Mouse (Mus musculus): ENCODE data around the gene Lrfn1. TPM values are rescaled to one million over a fixed set of nuclear protein-coding genes. Genes with fewer than 3 reads are reported as not detected.

Lrfn1 gene
- polyA plus RNA-seq, 1 experiment from 2014 or later, result 0.96 TPM

DNA sequence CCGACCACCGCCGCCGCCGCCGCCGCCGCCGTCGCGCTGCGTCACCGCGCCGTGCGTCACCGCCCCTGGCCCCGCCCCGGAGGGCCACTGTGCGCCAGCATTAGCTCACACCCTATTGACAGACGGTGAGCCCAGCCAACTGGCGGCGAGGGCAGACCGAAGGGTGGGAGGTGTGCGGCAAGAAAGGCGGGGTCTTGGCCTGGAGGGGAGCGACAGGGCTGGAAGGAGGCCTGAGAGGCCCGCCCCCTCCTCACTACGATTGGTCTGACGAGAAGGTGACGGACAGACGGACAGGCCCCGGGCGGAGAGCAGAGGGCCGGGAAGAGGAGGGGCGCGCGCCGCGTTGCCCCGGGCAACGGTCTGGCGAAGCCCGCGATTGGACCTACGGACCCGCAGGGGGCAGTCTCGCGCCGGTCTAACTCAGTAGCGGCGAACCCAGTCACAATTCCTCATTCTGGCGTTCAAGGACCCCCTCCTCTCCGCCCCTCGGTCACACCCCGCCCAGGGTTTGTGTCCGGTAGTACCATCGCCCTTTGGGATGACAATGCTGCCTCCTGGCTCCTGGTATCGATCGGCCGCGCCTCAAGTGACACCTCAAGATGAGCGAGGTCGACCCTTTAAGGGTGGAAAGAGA, 15.4 kb upstream of the Lrfn1 start:
- under 1% methylated on average over 49 of the region's 64 CpGs for WGBS
- Histone ChIP-seq H3K4me2 (replicated peaks; ENCODE audit: low read depth) (peak overlapping the region; percentile 72), H3K4me3 (ENCODE audit: low read depth, low read length) (peak overlapping the region; percentile 79), H3K9me3 (ENCODE audit: control insufficient read depth, low read length) (no peaks in the 10 kb centered on the region), H3K27me3 (ENCODE audit: control insufficient read depth, insufficient read depth, low read length) (no peaks in the 10 kb centered on the region), H3K4me1 (replicated peaks; ENCODE audit: control insufficient read depth, insufficient read depth) (no peaks in the 10 kb centered on the region; the same call in 1 of the 2 replicates), H3K9ac (ENCODE audit: low read length) (peak overlapping the region; percentile 95), H3K27ac (replicated peaks) (peak overlapping the region; percentile 89), H3K36me3 (ENCODE audit: control insufficient read depth, insufficient read depth, low read length) (no peaks in the 10 kb centered on the region; the same call in 1 of the 2 replicates)
- no peak for TF ChIP-seq EP300 (optimal IDR thresholded peaks at IDR 0.05)
- TF ChIP-seq CTCF (IDR thresholded peaks at IDR 0.05; ENCODE audit: low read depth), result peak; percentile 82
- peak; percentile 98 for ATAC-seq (ENCODE audit: low FRiP score, low TSS enrichment)
- DNase-seq (ENCODE audit: low spot score), result peak; percentile 100

DNA sequence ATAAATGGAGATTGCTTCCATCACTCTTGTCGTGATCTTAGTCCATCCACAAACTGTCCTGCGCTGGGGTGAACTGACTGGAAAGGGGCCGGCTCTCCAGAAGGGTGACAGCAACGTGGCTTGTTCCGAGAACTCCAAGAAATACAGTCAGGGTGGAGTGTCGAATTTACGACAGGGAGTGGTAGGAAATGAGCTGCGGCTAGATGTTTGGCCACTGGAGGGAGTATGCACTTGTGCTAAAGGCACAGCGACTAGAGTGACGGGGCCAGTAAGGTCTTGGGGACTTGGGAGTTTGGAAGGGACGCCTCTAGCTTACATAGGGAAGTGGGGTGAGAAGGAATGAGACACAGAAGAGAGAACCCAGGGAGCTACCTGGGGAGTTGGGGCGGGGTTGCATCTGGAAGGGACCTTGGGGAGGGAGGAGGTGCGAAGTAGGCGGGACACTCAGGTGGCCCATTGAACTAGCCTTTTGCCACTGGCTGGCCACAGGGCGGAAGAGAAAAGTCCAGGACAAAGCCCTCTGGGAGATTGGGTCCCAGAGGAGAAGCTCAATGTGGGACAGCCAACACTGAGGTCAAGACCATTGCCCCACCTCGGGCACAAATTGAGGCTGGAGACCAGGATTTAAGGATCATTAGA, 14.7 kb upstream of the Lrfn1 start, which contains the start of gene Gmfg:
Gmfg (plus strand) TSS at position 516 of the 639 bp plus-strand sequence.
- Histone ChIP-seq H3K9ac (ENCODE audit: low read length) (peak within 1 kb of the TSS; percentile 65), H3K9me3 (ENCODE audit: control insufficient read depth, low read length) (no peaks in the 10 kb centered on the region), H3K4me1 (replicated peaks; ENCODE audit: control insufficient read depth, insufficient read depth) (no peaks in the 10 kb centered on the region; the same call in 1 of the 2 replicates), H3K27ac (replicated peaks) (peak within 1 kb of the TSS; percentile 89), H3K27me3 (ENCODE audit: control insufficient read depth, insufficient read depth, low read length) (no peaks in the 10 kb centered on the region), H3K36me3 (ENCODE audit: control insufficient read depth, insufficient read depth, low read length) (no peaks in the 10 kb centered on the region; the same call in 1 of the 2 replicates), H3K4me2 (replicated peaks; ENCODE audit: low read depth) (peak within 1 kb of the TSS; percentile 72), H3K4me3 (ENCODE audit: low read depth, low read length) (peak within 1 kb of the TSS; percentile 63)
- TF ChIP-seq EP300 (optimal IDR thresholded peaks at IDR 0.05) (no peak), CTCF (IDR thresholded peaks at IDR 0.05; ENCODE audit: low read depth) (peak; percentile 89)
- WGBS, result 3% methylated on average over 16 of the region's 16 CpGs
- DNase-seq (ENCODE audit: low spot score), result peak; percentile 87
- peak; percentile 65 for ATAC-seq (ENCODE audit: low FRiP score, low TSS enrichment)

DNA sequence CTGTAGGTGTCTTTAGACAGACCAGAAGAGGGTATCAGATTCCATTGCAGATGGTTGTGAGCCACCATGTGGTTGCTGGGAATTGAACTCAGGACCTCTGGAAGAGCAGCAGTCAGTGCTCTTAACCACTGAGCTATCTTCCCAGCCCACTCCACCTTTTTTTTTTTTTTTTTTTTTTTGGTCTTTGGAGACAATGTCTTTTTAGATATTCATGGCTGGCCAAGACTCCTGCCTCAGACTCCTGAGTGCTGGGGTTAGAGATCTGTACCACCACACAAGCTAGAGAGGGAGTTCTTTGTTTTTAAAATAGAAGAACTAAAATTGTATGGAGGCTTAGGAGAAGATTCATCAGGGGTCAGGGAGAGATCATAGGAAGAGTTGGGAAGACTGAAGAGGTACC, 13.8 kb upstream of the Lrfn1 start:
- TF ChIP-seq EP300 (optimal IDR thresholded peaks at IDR 0.05) (no peak), CTCF (IDR thresholded peaks at IDR 0.05; ENCODE audit: low read depth) (no peak)

DNA sequence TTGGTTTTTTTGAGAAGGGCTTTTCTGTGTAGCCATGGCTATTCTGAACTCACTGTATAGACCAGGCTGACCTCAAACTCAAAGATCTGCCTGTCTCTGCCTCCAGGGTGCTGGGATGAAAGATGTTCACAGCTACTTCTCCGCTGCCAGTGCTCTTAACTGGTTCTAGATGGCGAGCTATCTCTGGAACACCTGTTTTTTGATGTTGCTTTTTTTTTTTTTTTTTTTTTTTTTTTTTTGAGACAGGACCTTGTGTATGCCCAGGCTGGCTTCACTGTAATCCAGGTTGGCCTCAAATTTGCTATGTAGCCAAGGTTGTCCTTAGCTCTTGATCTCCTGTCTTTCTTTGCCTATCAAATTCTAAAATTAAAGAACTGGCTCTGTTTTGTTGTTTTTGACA, 13.0 kb upstream of the Lrfn1 start:
- 91% methylated on average over 2 of the region's 2 CpGs for WGBS
- Histone ChIP-seq H3K27ac (replicated peaks) (no peak overlapping the region), H3K4me1 (replicated peaks; ENCODE audit: control insufficient read depth, insufficient read depth) (no peaks in the 10 kb centered on the region; the same call in 1 of the 2 replicates), H3K4me3 (ENCODE audit: low read depth, low read length) (no peak overlapping the region), H3K27me3 (ENCODE audit: control insufficient read depth, insufficient read depth, low read length) (no peaks in the 10 kb centered on the region), H3K9me3 (ENCODE audit: control insufficient read depth, low read length) (no peaks in the 10 kb centered on the region), H3K36me3 (ENCODE audit: control insufficient read depth, insufficient read depth, low read length) (no peaks in the 10 kb centered on the region), H3K9ac (ENCODE audit: low read length) (no peak overlapping the region), H3K4me2 (replicated peaks; ENCODE audit: low read depth) (no peak overlapping the region)
- DNase-seq (ENCODE audit: low spot score) (no peak), ATAC-seq (ENCODE audit: low FRiP score, low TSS enrichment) (no peak)
- TF ChIP-seq CTCF (IDR thresholded peaks at IDR 0.05; ENCODE audit: low read depth) (no peak), EP300 (optimal IDR thresholded peaks at IDR 0.05) (no peak)

More for the DNA sequence above, 13.8 kb upstream of the Lrfn1 start:
- no peak for DNase-seq (ENCODE audit: low spot score)
- Histone ChIP-seq H3K27ac (replicated peaks) (no peak overlapping the region), H3K9ac (ENCODE audit: low read length) (no peak overlapping the region), H3K36me3 (ENCODE audit: control insufficient read depth, insufficient read depth, low read length) (no peaks in the 10 kb centered on the region), H3K4me3 (ENCODE audit: low read depth, low read length) (no peak overlapping the region), H3K4me1 (replicated peaks; ENCODE audit: control insufficient read depth, insufficient read depth) (no peaks in the 10 kb centered on the region; the same call in 1 of the 2 replicates), H3K27me3 (ENCODE audit: control insufficient read depth, insufficient read depth, low read length) (no peaks in the 10 kb centered on the region), H3K4me2 (replicated peaks; ENCODE audit: low read depth) (no peak overlapping the region), H3K9me3 (ENCODE audit: control insufficient read depth, low read length) (no peaks in the 10 kb centered on the region)
- no peak for ATAC-seq (ENCODE audit: low FRiP score, low TSS enrichment)

DNA sequence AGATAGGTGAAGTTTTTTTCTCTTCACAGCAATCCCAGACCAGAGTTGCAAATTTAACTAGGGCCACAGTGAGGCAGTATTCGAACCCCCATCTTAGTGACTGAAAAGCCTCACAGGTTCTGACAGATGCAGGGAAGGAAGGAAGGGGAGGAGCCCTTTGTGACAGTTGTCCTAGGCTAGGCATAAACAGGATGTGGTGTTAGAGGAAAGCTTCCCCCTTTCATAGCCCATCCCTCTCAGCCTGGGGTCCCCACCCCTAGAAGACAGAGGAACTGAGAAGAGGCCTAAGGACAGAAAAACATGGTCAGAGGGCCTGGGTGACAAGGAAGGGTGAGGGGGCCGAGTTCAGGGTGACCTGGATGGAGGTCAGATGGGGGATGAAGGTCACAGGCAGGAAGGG, 11.0 kb upstream of the Lrfn1 start:
- no peaks in the 10 kb centered on the region for H3K36me3 ChIP-seq (ENCODE audit: control insufficient read depth, insufficient read depth, low read length)
- H3K9me3 ChIP-seq (ENCODE audit: control insufficient read depth, low read length), result no peaks in the 10 kb centered on the region
- H3K4me2 ChIP-seq (replicated peaks; ENCODE audit: low read depth), result no peak overlapping the region
- ATAC-seq (ENCODE audit: low FRiP score, low TSS enrichment), result no peak
- H3K27ac ChIP-seq (replicated peaks), result peak overlapping the region; percentile 40; the same call in 1 of the 2 replicates
- DNase-seq (ENCODE audit: low spot score), result no peak
- no peak overlapping the region for H3K9ac ChIP-seq (ENCODE audit: low read length)
- H3K4me3 ChIP-seq (ENCODE audit: low read depth, low read length), result no peak overlapping the region
- no peaks in the 10 kb centered on the region for H3K4me1 ChIP-seq (replicated peaks; ENCODE audit: control insufficient read depth, insufficient read depth)
- 59% methylated on average over 2 of the region's 2 CpGs for WGBS
- no peak for TF ChIP-seq EP300 (optimal IDR thresholded peaks at IDR 0.05)
- TF ChIP-seq CTCF (IDR thresholded peaks at IDR 0.05; ENCODE audit: low read depth), result peak; percentile 7; the same call in 1 of the 2 replicates
- no peaks in the 10 kb centered on the region for H3K27me3 ChIP-seq (ENCODE audit: control insufficient read depth, insufficient read depth, low read length)
